Mouse (Mus musculus) kidney, postnatal 10 days (tissue): ENCODE data around the gene BC048679.

ENCODE experiments used
- DNase-seq: peaks from one replicate; pipeline ENCODE4 v3.0.0; 2021; ENCODE audit warnings: mixed read lengths

BC048679 gene

GRCm38 (mm10) chr7:81475221-81475620 is 22.9 kb downstream of the BC048679 start:
- no peak for DNase-seq

- DNase-seq: no peak
These were observed 33.1 kb downstream of the BC048679 start for GRCm38 (mm10) chr7:81464906-81465450.

- peak; percentile 67 for DNase-seq
These were observed 34.0 kb downstream of the BC048679 start for GRCm38 (mm10) chr7:81464116-81464515.

- DNase-seq: no peak
These were observed 35.3 kb downstream of the BC048679 start for GRCm38 (mm10) chr7:81462815-81463214.

- DNase-seq: peak; percentile 73
These were observed 42.9 kb downstream of the BC048679 start, which contains the start of gene Cpeb1 for GRCm38 (mm10) chr7:81455155-81455651. TSS of gene Cpeb1 (minus strand) at chr7:81455465.

GRCm38 (mm10) chr7:81454331-81455039 is 43.6 kb downstream of the BC048679 start:
- peak; percentile 53 for DNase-seq

- peak; percentile 46 for DNase-seq
These were observed 44.4 kb downstream of the BC048679 start for GRCm38 (mm10) chr7:81453443-81454274.

GRCm38 (mm10) chr7:81452971-81453441 is 45.1 kb downstream of the BC048679 start:
- DNase-seq: peak; percentile 13
